Mouse (Mus musculus): ENCODE measurements at regions not wholly inside any gene's neighbourhood (a gene's known extent, or its start where the extent isn't known, plus 50 kb on each side); places are given as distances from the start of the nearest gene placed in this dataset.

DNA sequence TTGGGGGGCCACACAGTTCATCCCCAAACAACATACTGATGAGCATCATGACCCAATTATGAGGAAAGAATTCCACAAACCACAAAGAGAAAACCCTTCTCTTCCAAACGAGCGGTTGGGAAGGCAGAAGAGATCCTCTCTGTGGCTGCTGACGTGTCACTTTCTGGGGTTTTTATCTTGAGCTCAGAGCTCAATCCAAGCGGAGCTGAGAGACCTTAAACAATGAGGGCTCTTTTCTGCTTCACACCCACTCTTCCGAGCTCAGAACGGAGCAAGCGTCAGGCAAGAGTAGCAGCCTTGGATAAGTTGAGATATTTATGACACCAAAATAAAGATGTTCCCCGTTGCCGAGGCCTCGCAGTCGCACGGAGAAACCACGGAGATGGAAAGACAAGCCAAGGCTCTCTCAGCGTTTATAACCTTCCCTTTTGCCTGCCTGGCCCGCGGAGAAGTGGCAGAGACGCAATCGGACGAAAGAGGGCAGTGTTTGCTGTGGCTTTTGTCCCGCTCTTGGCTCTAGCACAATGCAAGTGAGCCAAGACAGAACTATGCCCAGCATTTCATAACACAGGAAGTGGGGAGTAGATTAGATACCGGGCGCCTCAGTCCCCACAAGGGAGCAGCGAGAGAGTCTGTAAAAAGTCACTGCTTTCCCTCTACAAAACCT lies 100.7 kb downstream of the Chic2 start:
- TF ChIP-seq POLR2A (IDR thresholded peaks at IDR 0.05; ENCODE audit: borderline replicate concordance, extremely low read depth, low read depth, low read length): peak; percentile 45; the same call in 1 of the 2 replicates
- TF ChIP-seq CTCF (IDR thresholded peaks at IDR 0.05; ENCODE audit: insufficient read depth, low read length): peak; percentile 92
